Mouse (Mus musculus): Measurements from ENCODE around the gene Bag6.

GRCm38 (mm10) chr17:35133517-35133916, 1.5 kb upstream of the Bag6 start:
- TF ChIP-seq CTCF (IDR thresholded peaks at IDR 0.05; ENCODE audit: extremely low read depth, insufficient read depth, low read length), result no peak
- no peak for TF ChIP-seq POLR2A (IDR thresholded peaks at IDR 0.05; ENCODE audit: extremely low read depth, insufficient read depth, low read length)

Measured in cortical plate, adult 2 months (tissue).